Mouse (Mus musculus) layer of hippocampus, adult 2 months (tissue): ENCODE results near the gene Trip4. TPM values are rescaled to one million over a fixed set of nuclear protein-coding genes. Genes with fewer than 3 reads are reported as not detected.
"Not testable (repeated sequence)": the region's sequence is repeated elsewhere in the genome, so short reads cannot be mapped to it uniquely, and the experiment has no call there.

Experiments
- DNase-seq, 2 experiments: peaks; one replicate each; pipeline ENCODE4 v3.0.0; 2022; ENCODE audit warnings: low spot score in 2 of 2
- H3K27ac ChIP-seq: fragments of 200-600 bp; 2 replicates; pipeline ENCODE4 v1.8.1; 2022
- H3K4me3 ChIP-seq: fragments of 200-600 bp; 2 replicates; pipeline ENCODE4 v1.8.1; 2022; ENCODE audit warnings: mild to moderate bottlenecking
- CTCF ChIP-seq: fragments of 200-600 bp; conservative IDR thresholded peaks from 2 replicates; pipeline ENCODE4 v1.8.1; 2022; ENCODE audit warnings: antibody characterized with exemption, mild to moderate bottlenecking, moderate library complexity
- total RNA-seq, 2 experiments: library from RNA; stranded (reverse); gene quantifications; 2 replicates each; pipeline ENCODE4 v1.2.3; 2021

Trip4 gene
- total RNA-seq, 2 experiments from 2014 or later: 39.0 to 41.2 TPM

DNA sequence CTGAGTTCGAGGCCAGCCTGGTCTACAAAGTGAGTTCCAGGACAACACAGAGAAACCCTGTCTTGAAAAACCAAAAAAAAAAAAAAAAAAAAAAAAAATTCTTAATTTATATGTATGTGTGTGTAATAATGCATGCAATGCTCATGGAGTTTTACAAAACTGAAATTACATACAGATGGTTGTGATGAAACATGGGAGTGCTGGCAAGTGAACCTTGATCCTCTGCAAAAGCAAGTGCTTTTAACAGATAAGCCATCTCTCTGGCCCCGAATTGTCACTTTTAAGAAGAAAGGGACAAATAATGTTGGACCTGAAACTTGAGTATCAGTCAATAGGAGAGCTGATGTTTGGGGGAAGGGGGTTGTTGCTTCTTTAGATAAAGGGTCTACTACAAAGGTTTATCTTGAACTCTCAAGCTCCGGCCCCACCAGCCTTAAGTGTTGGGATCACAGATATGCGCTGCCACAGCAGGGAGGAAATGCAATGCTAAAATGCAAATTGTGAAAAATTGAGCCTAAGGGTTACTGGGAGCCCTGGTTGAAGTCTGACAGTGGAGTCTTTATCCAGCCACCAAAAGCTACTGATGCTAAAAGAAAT lies 122.7 kb downstream of the Trip4 start:
- no peak for DNase-seq
- TF ChIP-seq CTCF: no peak
- Histone ChIP-seq H3K4me3 (no peak overlapping the region), H3K27ac (no peak overlapping the region; the same call in 1 of the 2 replicates)

DNA sequence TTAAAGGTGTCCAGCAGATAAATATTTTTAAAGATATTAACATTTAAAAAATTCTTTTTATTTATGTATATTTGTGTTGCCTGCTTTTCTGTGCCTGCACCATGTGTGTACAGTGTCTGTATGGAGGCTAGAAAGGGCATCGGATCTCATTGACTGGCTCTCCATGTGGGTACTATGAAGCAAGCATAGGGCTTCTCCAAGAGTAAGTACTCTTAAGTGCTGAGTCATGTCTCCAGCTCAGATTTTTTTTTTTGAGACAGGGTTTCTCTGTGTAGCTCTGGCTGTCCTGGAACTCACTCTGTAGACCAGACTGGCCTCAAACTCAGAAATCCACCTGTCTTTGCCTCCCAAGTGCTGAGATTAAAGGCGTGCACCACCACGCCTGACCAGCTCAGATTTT lies 129.0 kb downstream of the Trip4 start:
- not testable (repeated sequence) for H3K4me3 ChIP-seq, H3K27ac ChIP-seq, DNase-seq

Other genes starting within 250 kb of the Trip4 start
- gene Oaz2, start 240.8 kb downstream of the Trip4 start, total RNA-seq: 100 to 1,000 TPM; 199 to 204 TPM
- 10 to 100 TPM; 54.2 to 62.2 TPM for gene Zfp609, start 81.2 kb downstream of the Trip4 start, total RNA-seq
- under 1 TPM; 0.64 to 0.97 TPM for gene Pclaf, start 18.6 kb downstream of the Trip4 start, total RNA-seq
- gene Csnk1g1, start 130 bp upstream of the Trip4 start, total RNA-seq: 10 to 100 TPM; 41.6 to 44.0 TPM
- gene Ppib, start 151.4 kb upstream of the Trip4 start, total RNA-seq: 100 to 1,000 TPM; 195 to 201 TPM
- gene Snx22, start 160.9 kb upstream of the Trip4 start, total RNA-seq: 1 to 10 TPM; 4.6 to 6.9 TPM
- 10 to 100 TPM; 85.5 to 86.1 TPM for gene Snx1, start 217.8 kb upstream of the Trip4 start, total RNA-seq
- 10 to 100 TPM; 25.9 to 26.3 TPM for gene Ciao2a, start 217.8 kb upstream of the Trip4 start, total RNA-seq
- gene Dapk2, start 249.4 kb upstream of the Trip4 start, total RNA-seq: under 1 TPM; 0.47 to 0.61 TPM